In genomic region chr2:12001938-12002899, GRCm38 (mm10) we compare ENCODE assay signal across 8 mouse cellular contexts.
A peak's percentile ranks its signal among the peaks of the same experiment; 100 is the strongest.
DNase-seq lines count a peak whose midpoint lies in the region; ATAC-seq and TF ChIP-seq lines count a peak whose summit lies in the region.

No protein-coding gene starts in this region.

- peaks cover 6% of the 10 kb centered on the region; the same call in 1 of the 2 replicates for H3K4me1 ChIP-seq in kidney, adult 2 months (ENCODE audit: control insufficient read depth, insufficient read depth, low read length)
- no peaks in the 10 kb centered on the region for H3K4me1 ChIP-seq in intestine, embryonic 15.5 days (replicated peaks)

- no peak for TF ChIP-seq POLR2A in kidney, adult 2 months (IDR thresholded peaks at IDR 0.05; ENCODE audit: low read depth, low read length)

- H3K4me3 ChIP-seq in kidney, adult 2 months (ENCODE audit: insufficient read depth, low read depth, low read length), result no peak overlapping the region
- H3K4me3 ChIP-seq in intestine, embryonic 15.5 days (replicated peaks), result no peak overlapping the region

- no peak overlapping the region for H3K27ac ChIP-seq in kidney, adult 2 months (ENCODE audit: insufficient read depth, low read depth, low read length)
- no peak overlapping the region for H3K27ac ChIP-seq in intestine, embryonic 15.5 days

- H3K4me2 ChIP-seq in intestine, embryonic 15.5 days (replicated peaks), result no peak overlapping the region

- H3K9me3 ChIP-seq in intestine, embryonic 15.5 days, result no peaks in the 10 kb centered on the region

- no peaks in the 10 kb centered on the region for H3K27me3 ChIP-seq in kidney, adult 2 months (replicated peaks; ENCODE audit: control insufficient read depth, insufficient read depth, low read length)
- H3K27me3 ChIP-seq in intestine, embryonic 15.5 days (replicated peaks), result no peaks in the 10 kb centered on the region

- WGBS in kidney, adult 2 months, result 25% methylated on average over 24 of the region's 24 CpGs
- WGBS in intestine, embryonic 15.5 days, result 27% methylated on average over 24 of the region's 24 CpGs

- DNase-seq in kidney, adult 2 months, result peak; percentile 42
- DNase-seq in kidney, adult 8-10 months, result no peak
- DNase-seq in ES-CJ7 (ENCODE audit: low read depth, low spot score), result peak; percentile 54
- DNase-seq in embryo, embryonic 10 days (ENCODE audit: low spot score), result peak; percentile 75
- DNase-seq in skeletal muscle tissue, adult 2 months (ENCODE audit: low read depth, low spot score), result peak; percentile 35
- DNase-seq in cerebellum, adult 18-20 months, result no peak
- no peak for DNase-seq in thymus, postnatal 36 days

- H3K36me3 ChIP-seq in kidney, adult 2 months (ENCODE audit: control insufficient read depth, insufficient read depth, low read length), result no peaks in the 10 kb centered on the region
- no peaks in the 10 kb centered on the region for H3K36me3 ChIP-seq in intestine, embryonic 15.5 days

- peak; percentile 56; the same call in 1 of the 2 replicates for ATAC-seq in intestine, embryonic 15.5 days

- no peak overlapping the region for H3K9ac ChIP-seq in intestine, embryonic 15.5 days

- TF ChIP-seq CTCF in kidney, adult 2 months (conservative IDR thresholded peaks at IDR 0.05; ENCODE audit: insufficient read depth, insufficient read length, low read depth, low read length), result 0 out of 2 replicates have a peak, but pooled peaks have one; percentile 19

Comparison
In these comparisons a context has a peak if more than half of its experiments do, and no peak if none do; other contexts are left out.
1. DNase-seq: peak in kidney, adult 2 months (single experiment), ES-CJ7 (single experiment), embryo, embryonic 10 days (single experiment) and skeletal muscle tissue, adult 2 months (single experiment); none in kidney, adult 8-10 months (0 of 2), cerebellum, adult 18-20 months (0 of 2) and thymus, postnatal 36 days (0 of 2).